Mouse (Mus musculus) layer of hippocampus, postnatal 14 days (tissue): ENCODE data around the gene Rreb1. TPM values are rescaled to one million over a fixed set of nuclear protein-coding genes. Genes with fewer than 3 reads are reported as not detected.

Source experiments
- DNase-seq, 2 experiments: peaks; one replicate each; pipeline ENCODE4 v3.0.0; 2021 to 2022; ENCODE audit warnings: low spot score in 2 of 2, mixed read lengths in 1 of 2
- total RNA-seq, 2 experiments: library from RNA; stranded (reverse); gene quantifications; 2 replicates each; pipeline ENCODE4 v1.2.3; 2021

The Rreb1 gene
- total RNA-seq, 2 experiments from 2014 or later, result 35.2 to 35.7 TPM

GRCm38 (mm10) chr13:37908493-37908892 lies 130.3 kb downstream of the Rreb1 start:
- DNase-seq, result no peak

DNA sequence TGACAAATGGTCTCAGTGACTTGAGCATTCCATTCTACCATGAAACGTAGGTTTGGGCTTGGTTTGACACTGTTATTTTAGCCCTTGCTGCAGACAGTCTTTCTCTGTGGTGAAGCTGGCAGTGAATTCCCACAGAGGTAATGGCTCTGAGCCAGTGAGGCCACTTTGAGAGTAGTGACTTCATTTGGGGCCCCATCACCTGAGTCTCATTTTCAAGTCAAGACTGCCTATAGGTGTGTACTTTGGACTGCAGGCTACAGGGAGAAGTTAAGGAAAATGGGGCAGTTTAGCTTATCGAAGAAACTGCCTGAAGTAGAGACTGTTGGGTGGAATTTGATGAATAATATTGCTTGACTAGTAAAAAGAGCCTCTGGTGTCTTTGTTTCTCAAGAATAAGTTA lies 131.0 kb downstream of the Rreb1 start:
- no peak for DNase-seq

GRCm38 (mm10) chr13:37912011-37912410 lies 133.8 kb downstream of the Rreb1 start:
- DNase-seq, result no peak

GRCm38 (mm10) chr13:37912591-37913467 lies 134.6 kb downstream of the Rreb1 start:
- DNase-seq, result no peak

DNA sequence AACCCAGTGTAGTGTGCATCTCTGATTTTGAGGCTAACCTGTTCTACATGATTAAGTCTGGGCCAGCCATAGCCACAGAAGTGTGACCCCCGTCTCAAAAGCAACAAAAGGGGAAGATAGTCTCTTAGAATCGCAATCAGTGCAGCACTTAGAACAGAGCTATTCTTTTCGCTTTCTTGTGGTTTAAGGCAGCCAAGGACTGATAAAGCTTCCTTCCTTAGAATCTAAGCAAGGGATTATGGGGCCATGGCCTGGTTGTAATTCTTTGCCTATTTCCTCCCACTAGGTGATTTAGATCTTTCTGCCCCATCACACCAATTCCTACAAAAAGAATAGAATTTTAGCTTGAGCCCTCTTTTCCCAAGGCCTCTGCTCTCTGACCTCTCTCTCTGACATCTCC lies 135.8 kb downstream of the Rreb1 start:
- DNase-seq, result no peak

DNA sequence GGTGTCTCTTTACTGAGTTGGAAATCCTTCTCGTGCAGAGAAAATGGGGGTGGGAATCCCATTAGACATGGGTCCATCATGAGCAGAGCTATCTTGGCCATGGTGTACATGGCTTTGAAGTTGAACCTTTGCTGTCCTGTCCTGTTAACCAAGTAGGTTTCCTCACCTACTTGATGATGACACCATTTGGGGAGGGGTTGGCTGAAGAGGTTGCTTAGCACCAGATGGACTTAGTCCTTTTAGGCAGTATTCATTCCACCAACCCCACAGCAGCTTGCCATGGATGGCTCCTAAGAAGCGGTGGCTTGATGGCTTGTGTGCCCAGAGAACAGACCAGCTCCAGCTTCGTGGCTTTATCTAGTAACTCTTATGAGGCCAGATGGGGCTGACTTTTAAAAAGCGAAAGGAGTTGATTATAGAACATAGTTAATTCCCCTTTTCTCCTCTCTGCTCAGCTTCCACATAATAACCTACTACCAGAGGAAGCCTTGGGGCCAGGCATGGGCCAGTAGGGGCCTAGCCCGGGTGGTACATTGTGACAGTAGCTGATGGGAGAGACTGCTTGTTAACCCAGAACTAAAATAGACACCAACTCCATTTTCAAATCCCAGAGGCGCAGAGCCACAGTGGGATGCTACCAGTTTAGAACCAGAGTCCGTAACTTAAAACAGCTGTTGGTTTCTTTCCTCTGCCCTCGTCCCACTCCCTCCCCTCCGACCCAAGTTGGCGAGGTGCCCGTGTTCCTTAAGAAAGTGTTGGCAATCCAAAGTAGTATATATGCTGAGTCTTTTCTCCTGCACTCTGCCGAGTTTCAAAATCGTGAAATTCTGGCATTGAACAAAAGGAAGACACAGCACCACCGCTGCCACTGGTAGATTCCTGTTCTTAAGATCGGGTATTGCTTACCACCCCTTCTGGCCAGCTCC lies 140.4 kb downstream of the Rreb1 start:
- no peak for DNase-seq

DNA sequence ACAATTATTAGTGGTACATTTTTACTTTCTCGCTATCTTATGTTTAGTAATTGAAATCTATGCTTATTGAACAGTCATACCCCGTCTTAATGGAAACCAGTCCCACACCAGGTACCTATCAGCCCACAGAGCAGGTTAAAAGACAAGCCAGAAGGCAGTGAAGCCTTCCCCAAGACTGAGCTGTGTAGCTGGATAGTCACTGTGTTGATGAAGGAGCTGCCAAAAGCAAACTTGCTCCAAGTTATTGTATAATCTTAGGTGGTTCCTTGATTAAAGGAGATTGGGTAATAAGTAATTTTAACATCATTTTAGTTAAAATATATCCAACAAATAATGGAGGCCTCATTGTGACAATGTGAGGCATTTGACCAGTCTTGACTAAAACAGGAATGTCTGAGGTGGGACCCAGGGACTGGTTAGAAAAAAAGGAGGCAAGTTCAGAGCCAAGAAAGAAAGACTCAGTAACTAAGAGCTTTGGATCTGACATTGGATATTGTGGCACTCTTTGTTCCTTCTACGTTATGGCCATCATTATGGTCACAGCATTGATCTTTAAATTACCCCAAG lies 141.6 kb downstream of the Rreb1 start:
- no peak for DNase-seq

- DNase-seq, result no peak
These were observed 142.5 kb downstream of the Rreb1 start for GRCm38 (mm10) chr13:37920727-37921126.

- DNase-seq, result no peak
These were observed 144.9 kb downstream of the Rreb1 start for GRCm38 (mm10) chr13:37923091-37923490.

DNA sequence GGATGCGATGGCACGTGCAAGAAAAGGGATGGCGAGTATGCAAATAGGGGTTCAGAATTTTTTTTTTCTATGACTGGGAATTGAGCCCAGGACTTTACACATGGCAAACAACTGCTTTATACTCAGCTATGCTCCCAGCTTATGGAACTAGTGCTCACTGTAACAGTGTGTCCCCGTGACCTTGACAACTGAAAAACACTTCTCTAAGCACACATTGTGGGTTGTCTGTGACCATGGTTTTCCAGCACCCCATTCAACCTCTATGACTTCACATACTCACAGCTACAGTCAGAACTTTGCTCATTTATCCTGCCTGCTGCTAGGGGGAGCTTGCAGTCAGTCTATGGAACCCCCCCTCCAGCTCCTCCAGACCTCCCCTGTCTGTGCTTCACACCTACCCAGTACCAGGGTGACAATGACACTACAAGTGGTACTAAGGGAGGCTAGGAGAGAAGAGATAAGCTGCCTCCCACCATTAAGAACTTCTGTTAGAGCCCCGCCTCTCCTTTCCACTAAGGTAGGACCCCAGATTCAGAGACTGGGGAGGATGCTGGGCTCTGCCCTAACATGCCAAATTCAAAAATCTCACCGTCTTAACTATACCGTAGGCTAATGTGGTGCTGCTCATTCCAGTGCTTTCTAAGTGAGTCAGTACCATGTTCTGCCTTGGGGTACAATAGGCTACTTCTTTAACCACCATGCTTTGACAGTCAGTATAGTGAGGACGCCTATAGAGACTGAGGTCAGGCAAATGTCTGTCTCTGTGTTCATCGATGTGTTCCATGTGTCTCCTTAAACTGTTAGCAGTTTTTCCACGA lies 145.7 kb downstream of the Rreb1 start:
- no peak for DNase-seq

- no peak for DNase-seq
These were observed 146.3 kb downstream of the Rreb1 start for GRCm38 (mm10) chr13:37924461-37924948.

- DNase-seq, result no peak
These were observed 148.2 kb downstream of the Rreb1 start for GRCm38 (mm10) chr13:37926394-37926793.

DNA sequence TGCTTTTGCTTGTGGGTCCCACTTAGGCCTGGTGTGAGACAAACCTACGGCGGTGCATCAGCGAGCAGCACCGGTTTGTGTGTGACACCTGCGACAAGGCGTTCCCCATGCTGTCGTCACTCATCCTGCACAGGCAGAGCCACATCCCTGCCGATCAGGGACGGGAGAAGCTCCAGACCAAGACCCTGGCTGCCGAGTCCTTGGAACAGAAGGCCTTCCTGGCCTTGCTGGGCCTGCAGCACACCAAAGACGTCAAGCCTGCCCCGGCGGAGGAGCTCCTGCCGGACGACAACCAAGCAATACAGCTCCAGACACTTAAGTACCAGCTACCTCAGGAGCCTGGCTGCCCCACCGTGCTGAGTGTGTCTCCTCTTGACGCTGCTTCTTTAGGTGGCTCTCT lies 151.3 kb downstream of the Rreb1 start:
- DNase-seq, result no peak

GRCm38 (mm10) chr13:37930091-37930490 lies 151.9 kb downstream of the Rreb1 start:
- DNase-seq, result no peak

- no peak for DNase-seq
These were observed 152.4 kb downstream of the Rreb1 start for GRCm38 (mm10) chr13:37930621-37931020.

GRCm38 (mm10) chr13:37931210-37931922 lies 153.2 kb downstream of the Rreb1 start:
- DNase-seq, result no peak

- DNase-seq, result no peak
These were observed 155.9 kb downstream of the Rreb1 start for GRCm38 (mm10) chr13:37934075-37934474.

- DNase-seq, result no peak
These were observed 156.7 kb downstream of the Rreb1 start for GRCm38 (mm10) chr13:37934920-37935319.

DNA sequence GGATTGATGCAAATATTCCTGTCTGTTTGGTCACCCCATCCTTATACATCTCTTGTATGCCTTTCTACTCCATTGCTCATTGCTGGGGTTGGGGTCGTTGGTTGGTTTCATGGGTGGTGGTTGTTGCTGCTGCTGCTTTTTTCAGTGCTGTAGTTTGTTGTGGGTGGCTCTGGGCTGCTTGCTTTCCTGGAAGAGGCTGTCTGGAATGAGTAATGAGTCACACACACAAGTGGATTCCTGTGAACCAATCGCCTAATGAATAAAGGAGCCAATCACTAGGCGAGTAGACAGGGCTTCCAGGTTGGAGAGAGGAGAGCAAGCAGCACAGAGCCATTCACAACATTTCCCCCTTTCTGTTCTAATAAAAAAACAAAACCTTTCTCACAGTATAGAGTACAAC lies 158.2 kb downstream of the Rreb1 start:
- DNase-seq, result no peak

GRCm38 (mm10) chr13:37940167-37940566 lies 162.0 kb downstream of the Rreb1 start:
- DNase-seq, result no peak
